Mouse (Mus musculus): ENCODE data around the gene Cd300lg. TPM values are rescaled to one million over a fixed set of nuclear protein-coding genes. Genes with fewer than 3 reads are reported as not detected.

Gene Cd300lg
- polyA plus RNA-seq, 1 experiment = 18.3 TPM

DNA sequence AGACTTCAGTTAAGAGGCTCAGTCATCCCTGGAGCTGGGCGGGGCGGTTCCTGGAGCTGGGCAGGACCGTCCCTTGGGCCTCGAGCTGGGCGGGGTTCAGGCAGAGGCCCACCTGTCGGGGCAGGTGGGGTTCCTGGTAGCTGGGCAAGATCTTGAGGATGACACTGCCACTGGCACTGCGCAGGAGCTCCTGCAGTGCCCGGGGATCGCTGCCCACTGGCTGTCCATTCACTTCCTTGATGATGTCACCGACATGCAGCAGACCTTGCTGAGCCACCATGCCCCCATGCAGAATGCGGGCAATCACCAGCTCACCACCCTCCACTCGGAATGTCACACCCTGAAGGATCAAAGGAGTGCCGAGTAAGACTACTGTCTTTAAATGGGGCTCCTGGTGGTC lies 21.8 kb downstream of the Cd300lg start:
- Histone ChIP-seq H3K4me1 (replicated peaks; ENCODE audit: control insufficient read depth, insufficient read depth, low read length) (no peaks in the 10 kb centered on the region), H3K4me3 (ENCODE audit: control insufficient read depth, insufficient read depth, low read length) (no peak overlapping the region), H3K27me3 (ENCODE audit: control insufficient read depth, insufficient read depth, low read length) (no peaks in the 10 kb centered on the region; the same call in 1 of the 2 replicates), H3K27ac (ENCODE audit: control insufficient read depth, insufficient read depth, low read length) (no peak overlapping the region), H3K36me3 (ENCODE audit: control insufficient read depth, insufficient read depth, low read length) (no peaks in the 10 kb centered on the region)
- 90% methylated on average over 13 of the region's 13 CpGs for WGBS
- TF ChIP-seq CTCF (IDR thresholded peaks at IDR 0.05; ENCODE audit: borderline replicate concordance, control insufficient read depth, extremely low read depth, insufficient read depth, low read length, poor library complexity) (no peak), POLR2A (IDR thresholded peaks at IDR 0.05; ENCODE audit: control insufficient read depth, extremely low read depth, insufficient read depth, low read length, poor library complexity) (no peak)
- no peak for DNase-seq

DNA sequence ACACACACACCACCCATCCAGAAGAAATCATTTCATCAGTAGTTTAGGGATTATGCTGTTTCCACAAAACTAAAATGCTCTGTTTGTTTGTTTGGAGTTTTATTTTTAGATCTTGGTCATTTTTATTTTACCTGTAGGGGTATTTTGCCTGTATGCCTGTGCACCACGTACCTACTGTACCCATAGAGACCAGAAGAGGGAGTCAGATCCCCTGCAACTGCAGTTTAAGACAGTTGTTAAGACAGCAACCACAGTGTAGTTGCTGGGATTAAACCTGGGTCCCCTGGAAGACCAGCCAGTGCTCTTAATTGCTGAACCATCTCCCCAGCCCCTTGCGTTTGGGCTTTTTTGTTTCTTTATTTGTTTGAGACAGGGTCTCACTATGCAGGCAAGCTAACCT lies 27.7 kb downstream of the Cd300lg start:
- 43% methylated on average over 2 of the region's 2 CpGs for WGBS
- TF ChIP-seq CTCF (IDR thresholded peaks at IDR 0.05; ENCODE audit: borderline replicate concordance, control insufficient read depth, extremely low read depth, insufficient read depth, low read length, poor library complexity) = no peak
- TF ChIP-seq POLR2A (IDR thresholded peaks at IDR 0.05; ENCODE audit: control insufficient read depth, extremely low read depth, insufficient read depth, low read length, poor library complexity) = no peak
- no peaks in the 10 kb centered on the region for H3K36me3 ChIP-seq (ENCODE audit: control insufficient read depth, insufficient read depth, low read length)
- H3K4me3 ChIP-seq (ENCODE audit: control insufficient read depth, insufficient read depth, low read length) = no peak overlapping the region
- H3K27me3 ChIP-seq (ENCODE audit: control insufficient read depth, insufficient read depth, low read length) = no peaks in the 10 kb centered on the region
- no peak overlapping the region for H3K27ac ChIP-seq (ENCODE audit: control insufficient read depth, insufficient read depth, low read length)
- DNase-seq = no peak
- no peaks in the 10 kb centered on the region for H3K4me1 ChIP-seq (replicated peaks; ENCODE audit: control insufficient read depth, insufficient read depth, low read length)

DNA sequence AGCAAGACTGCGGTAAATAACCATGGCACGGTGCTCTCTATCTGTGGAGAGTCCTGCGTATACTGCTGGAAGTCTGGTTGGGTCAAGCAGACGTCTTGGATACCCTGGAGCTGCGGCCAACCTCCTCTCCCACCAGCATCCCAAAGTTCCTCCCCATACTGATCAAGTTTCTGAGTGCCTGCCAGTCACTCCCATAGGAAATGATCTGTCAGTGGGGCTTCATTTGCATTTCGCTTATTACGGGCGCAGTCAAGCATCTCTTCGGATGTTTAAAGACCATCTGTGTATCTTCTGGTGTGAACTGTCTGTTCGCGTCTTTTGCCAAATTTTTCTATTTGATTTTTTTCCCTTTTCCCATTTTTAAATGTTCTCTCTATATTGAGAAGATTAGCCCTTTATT lies 28.3 kb downstream of the Cd300lg start:
- no peaks in the 10 kb centered on the region for H3K36me3 ChIP-seq (ENCODE audit: control insufficient read depth, insufficient read depth, low read length)
- no peaks in the 10 kb centered on the region; the same call in 1 of the 2 replicates for H3K4me1 ChIP-seq (replicated peaks; ENCODE audit: control insufficient read depth, insufficient read depth, low read length)
- H3K27ac ChIP-seq (ENCODE audit: control insufficient read depth, insufficient read depth, low read length) = no peak overlapping the region
- 79% methylated on average over 11 of the region's 11 CpGs for WGBS
- no peak for DNase-seq
- no peaks in the 10 kb centered on the region for H3K27me3 ChIP-seq (ENCODE audit: control insufficient read depth, insufficient read depth, low read length)
- TF ChIP-seq POLR2A (IDR thresholded peaks at IDR 0.05; ENCODE audit: control insufficient read depth, extremely low read depth, insufficient read depth, low read length, poor library complexity) (no peak), CTCF (IDR thresholded peaks at IDR 0.05; ENCODE audit: borderline replicate concordance, control insufficient read depth, extremely low read depth, insufficient read depth, low read length, poor library complexity) (no peak)
- no peak overlapping the region for H3K4me3 ChIP-seq (ENCODE audit: control insufficient read depth, insufficient read depth, low read length)

DNA sequence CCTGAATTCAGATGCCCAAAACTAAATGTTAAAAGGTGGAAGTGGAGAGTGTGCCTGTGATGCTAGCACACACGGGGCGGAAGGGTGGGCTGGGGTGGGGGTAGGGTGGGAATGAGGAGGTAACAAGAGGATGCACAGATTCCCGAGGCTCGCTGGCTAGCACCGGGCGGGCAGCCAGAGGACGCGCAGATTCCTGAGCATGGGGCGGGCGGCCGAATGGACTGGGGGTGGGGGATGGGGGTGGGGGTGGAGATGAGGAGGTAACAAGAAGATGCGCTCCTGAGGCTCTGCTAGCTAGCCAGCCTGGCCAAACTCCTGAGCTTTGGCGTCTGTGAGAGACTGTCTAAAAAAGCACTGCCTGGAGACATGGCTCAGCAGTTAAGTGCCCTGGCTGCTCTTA lies 29.1 kb downstream of the Cd300lg start:
- Histone ChIP-seq H3K36me3 (ENCODE audit: control insufficient read depth, insufficient read depth, low read length) (no peaks in the 10 kb centered on the region), H3K27ac (ENCODE audit: control insufficient read depth, insufficient read depth, low read length) (no peak overlapping the region), H3K4me1 (replicated peaks; ENCODE audit: control insufficient read depth, insufficient read depth, low read length) (no peaks in the 10 kb centered on the region; the same call in 1 of the 2 replicates), H3K27me3 (ENCODE audit: control insufficient read depth, insufficient read depth, low read length) (no peaks in the 10 kb centered on the region), H3K4me3 (ENCODE audit: control insufficient read depth, insufficient read depth, low read length) (no peak overlapping the region)
- TF ChIP-seq POLR2A (IDR thresholded peaks at IDR 0.05; ENCODE audit: control insufficient read depth, extremely low read depth, insufficient read depth, low read length, poor library complexity) (no peak), CTCF (IDR thresholded peaks at IDR 0.05; ENCODE audit: borderline replicate concordance, control insufficient read depth, extremely low read depth, insufficient read depth, low read length, poor library complexity) (no peak)
- no peak for DNase-seq
- 47% methylated on average over 13 of the region's 13 CpGs for WGBS

DNA sequence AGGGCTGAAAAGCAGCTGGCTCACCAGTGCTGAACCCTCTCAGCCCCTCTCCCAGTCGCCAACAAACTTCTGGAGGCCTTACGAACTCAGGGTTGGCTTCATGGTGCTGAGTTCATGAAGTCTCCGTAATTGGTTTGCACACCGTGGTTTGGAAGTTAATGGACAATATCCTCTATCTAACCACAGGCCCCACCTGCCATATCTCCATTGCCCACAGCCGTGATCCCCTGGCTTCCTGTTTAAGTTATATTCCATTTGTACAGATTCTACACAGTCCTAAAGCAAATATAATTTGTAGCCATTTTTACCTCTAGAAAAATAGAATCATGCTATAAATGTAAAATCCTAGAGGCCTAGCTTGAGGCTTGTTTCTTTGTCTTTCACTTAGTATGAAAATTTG lies 31.4 kb downstream of the Cd300lg start:
- H3K27ac ChIP-seq (ENCODE audit: control insufficient read depth, insufficient read depth, low read length) = no peak overlapping the region
- no peak overlapping the region for H3K4me3 ChIP-seq (ENCODE audit: control insufficient read depth, insufficient read depth, low read length)
- no peak for TF ChIP-seq POLR2A (IDR thresholded peaks at IDR 0.05; ENCODE audit: control insufficient read depth, extremely low read depth, insufficient read depth, low read length, poor library complexity)
- TF ChIP-seq CTCF (IDR thresholded peaks at IDR 0.05; ENCODE audit: borderline replicate concordance, control insufficient read depth, extremely low read depth, insufficient read depth, low read length, poor library complexity) = no peak
- WGBS = 20% methylated on average over 5 of the region's 5 CpGs
- H3K36me3 ChIP-seq (ENCODE audit: control insufficient read depth, insufficient read depth, low read length) = no peaks in the 10 kb centered on the region
- no peaks in the 10 kb centered on the region for H3K27me3 ChIP-seq (ENCODE audit: control insufficient read depth, insufficient read depth, low read length)
- H3K4me1 ChIP-seq (replicated peaks; ENCODE audit: control insufficient read depth, insufficient read depth, low read length) = no peaks in the 10 kb centered on the region; the same call in 1 of the 2 replicates
- no peak for DNase-seq

DNA sequence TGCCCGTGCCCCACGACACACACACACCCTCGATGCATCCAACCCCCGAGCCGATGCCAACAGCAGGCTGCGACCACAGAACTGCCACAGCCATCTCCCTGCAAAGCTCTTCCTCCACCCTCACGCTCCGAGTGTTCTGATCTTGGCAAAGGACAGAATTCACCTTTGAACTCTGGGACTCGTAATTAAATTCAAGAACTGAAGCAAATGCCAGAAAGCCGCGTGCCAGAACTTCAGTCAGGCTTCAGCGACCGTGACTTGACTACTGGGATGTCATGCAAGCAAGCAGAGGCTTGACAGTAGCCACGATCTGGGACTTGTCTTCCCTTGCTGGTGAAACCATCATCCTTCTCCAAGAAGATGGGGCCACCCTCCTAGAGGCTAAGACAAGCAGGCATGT lies 32.4 kb downstream of the Cd300lg start:
- Histone ChIP-seq H3K36me3 (ENCODE audit: control insufficient read depth, insufficient read depth, low read length) (no peaks in the 10 kb centered on the region), H3K4me3 (ENCODE audit: control insufficient read depth, insufficient read depth, low read length) (no peak overlapping the region), H3K27me3 (ENCODE audit: control insufficient read depth, insufficient read depth, low read length) (no peaks in the 10 kb centered on the region), H3K4me1 (replicated peaks; ENCODE audit: control insufficient read depth, insufficient read depth, low read length) (no peaks in the 10 kb centered on the region; the same call in 1 of the 2 replicates), H3K27ac (ENCODE audit: control insufficient read depth, insufficient read depth, low read length) (no peak overlapping the region)
- WGBS = 76% methylated on average over 14 of the region's 14 CpGs
- TF ChIP-seq POLR2A (IDR thresholded peaks at IDR 0.05; ENCODE audit: control insufficient read depth, extremely low read depth, insufficient read depth, low read length, poor library complexity) (no peak), CTCF (IDR thresholded peaks at IDR 0.05; ENCODE audit: borderline replicate concordance, control insufficient read depth, extremely low read depth, insufficient read depth, low read length, poor library complexity) (no peak)
- no peak for DNase-seq

DNA sequence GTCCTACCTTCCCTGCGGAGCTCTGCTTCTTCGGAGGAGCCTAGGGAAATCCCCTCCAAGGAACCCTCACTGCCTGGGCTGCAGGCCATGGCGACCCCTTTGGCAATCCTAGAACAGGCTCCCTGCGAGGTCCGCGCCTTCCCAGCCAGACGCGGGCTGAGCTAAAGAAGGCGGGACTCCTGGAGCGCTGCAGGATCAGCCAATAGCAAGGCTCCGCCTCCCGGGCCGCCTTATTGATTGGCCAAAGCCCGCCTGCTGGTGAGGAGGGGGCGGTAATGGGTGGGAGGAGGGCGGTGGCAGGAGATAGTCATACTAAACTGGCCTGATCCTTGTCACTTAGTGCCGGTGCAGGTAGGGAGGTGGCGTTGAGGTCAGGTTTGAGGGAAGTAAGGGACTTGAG lies 41.0 kb downstream of the Cd300lg start:
- TF ChIP-seq POLR2A (IDR thresholded peaks at IDR 0.05; ENCODE audit: control insufficient read depth, extremely low read depth, insufficient read depth, low read length, poor library complexity) (no peak), CTCF (IDR thresholded peaks at IDR 0.05; ENCODE audit: borderline replicate concordance, control insufficient read depth, extremely low read depth, insufficient read depth, low read length, poor library complexity) (no peak)
- DNase-seq = no peak
- 12% methylated on average over 18 of the region's 18 CpGs for WGBS
- Histone ChIP-seq H3K4me1 (replicated peaks; ENCODE audit: control insufficient read depth, insufficient read depth, low read length) (peaks cover 6% of the 10 kb centered on the region), H3K4me3 (ENCODE audit: control insufficient read depth, insufficient read depth, low read length) (no peak overlapping the region), H3K27me3 (ENCODE audit: control insufficient read depth, insufficient read depth, low read length) (peaks cover 8% of the 10 kb centered on the region; the same call in 1 of the 2 replicates), H3K27ac (ENCODE audit: control insufficient read depth, insufficient read depth, low read length) (no peak overlapping the region), H3K36me3 (ENCODE audit: control insufficient read depth, insufficient read depth, low read length) (no peaks in the 10 kb centered on the region)
